Mouse (Mus musculus): Measurements from ENCODE around the gene St8sia2. TPM values are rescaled to one million over a fixed set of nuclear protein-coding genes. Genes with fewer than 3 reads are reported as not detected.
"Not testable (repeated sequence)": the region's sequence is repeated elsewhere in the genome, so short reads cannot be mapped to it uniquely, and the experiment has no call there.

St8sia2 gene
- polyA plus RNA-seq, 1 experiment from 2014 or later: 35.8 TPM

GRCm38 (mm10) chr7:74006775-74007371 is 6.6 kb downstream of the St8sia2 start:
- 6% methylated on average over 9 of the region's 9 CpGs for WGBS
- Histone ChIP-seq H3K27ac (ENCODE audit: low read depth, low read length) (peak overlapping the region; percentile 32; the same call in 1 of the 2 replicates), H3K4me1 (replicated peaks; ENCODE audit: control insufficient read depth, insufficient read depth, low read length) (peaks cover 13% of the 10 kb centered on the region), H3K27me3 (ENCODE audit: control insufficient read depth, insufficient read depth, low read length) (no peaks in the 10 kb centered on the region), H3K9me3 (ENCODE audit: control insufficient read depth, low read length) (no peaks in the 10 kb centered on the region), H3K36me3 (ENCODE audit: control insufficient read depth, insufficient read depth, low read length) (no peaks in the 10 kb centered on the region), H3K4me2 (ENCODE audit: low read depth, low read length, severe bottlenecking) (0 out of 2 replicates have a peak overlapping the region, but pooled peaks have one; percentile 12), H3K4me3 (ENCODE audit: low read depth, low read length) (no peak overlapping the region), H3K9ac (ENCODE audit: low read length) (peak overlapping the region; percentile 33; the same call in 1 of the 2 replicates)
- DNase-seq (ENCODE audit: low spot score) (no peak), ATAC-seq (replicated peaks; ENCODE audit: low FRiP score) (peak; percentile 51)

GRCm38 (mm10) chr7:74006364-74006763 is 7.1 kb downstream of the St8sia2 start:
- H3K36me3 ChIP-seq (ENCODE audit: control insufficient read depth, insufficient read depth, low read length): no peaks in the 10 kb centered on the region
- no peak overlapping the region for H3K4me2 ChIP-seq (ENCODE audit: low read depth, low read length, severe bottlenecking)
- no peak overlapping the region for H3K4me3 ChIP-seq (ENCODE audit: low read depth, low read length)
- 5% methylated on average over 1 of the region's 1 CpGs for WGBS
- peaks cover 10% of the 10 kb centered on the region for H3K4me1 ChIP-seq (replicated peaks; ENCODE audit: control insufficient read depth, insufficient read depth, low read length)
- DNase-seq (ENCODE audit: low spot score) (no peak), ATAC-seq (replicated peaks; ENCODE audit: low FRiP score) (no peak)
- H3K27ac ChIP-seq (ENCODE audit: low read depth, low read length): peak overlapping the region; percentile 32; the same call in 1 of the 2 replicates
- H3K9ac ChIP-seq (ENCODE audit: low read length): peak overlapping the region; percentile 33; the same call in 1 of the 2 replicates
- no peaks in the 10 kb centered on the region for H3K27me3 ChIP-seq (ENCODE audit: control insufficient read depth, insufficient read depth, low read length)
- no peaks in the 10 kb centered on the region for H3K9me3 ChIP-seq (ENCODE audit: control insufficient read depth, low read length)

- WGBS: 92% methylated on average over 12 of the region's 12 CpGs
- Histone ChIP-seq H3K27ac (ENCODE audit: low read depth, low read length) (no peak overlapping the region), H3K9me3 (ENCODE audit: control insufficient read depth, low read length) (no peaks in the 10 kb centered on the region), H3K36me3 (ENCODE audit: control insufficient read depth, insufficient read depth, low read length) (no peaks in the 10 kb centered on the region; the same call in 1 of the 2 replicates), H3K4me3 (ENCODE audit: low read depth, low read length) (no peak overlapping the region), H3K27me3 (ENCODE audit: control insufficient read depth, insufficient read depth, low read length) (no peaks in the 10 kb centered on the region), H3K4me1 (replicated peaks; ENCODE audit: control insufficient read depth, insufficient read depth, low read length) (no peaks in the 10 kb centered on the region), H3K9ac (ENCODE audit: low read length) (no peak overlapping the region), H3K4me2 (ENCODE audit: low read depth, low read length, severe bottlenecking) (no peak overlapping the region)
- DNase-seq (ENCODE audit: low spot score) (no peak), ATAC-seq (replicated peaks; ENCODE audit: low FRiP score) (no peak)
These were observed 12.6 kb downstream of the St8sia2 start for GRCm38 (mm10) chr7:74000743-74001510.

GRCm38 (mm10) chr7:73989366-73989765 is 24.1 kb downstream of the St8sia2 start:
- Histone ChIP-seq H3K9me3 (ENCODE audit: control insufficient read depth, low read length) (no peaks in the 10 kb centered on the region), H3K27me3 (ENCODE audit: control insufficient read depth, insufficient read depth, low read length) (no peaks in the 10 kb centered on the region), H3K4me1 (replicated peaks; ENCODE audit: control insufficient read depth, insufficient read depth, low read length) (no peaks in the 10 kb centered on the region), H3K36me3 (ENCODE audit: control insufficient read depth, insufficient read depth, low read length) (no peaks in the 10 kb centered on the region), H3K4me2 (ENCODE audit: low read depth, low read length, severe bottlenecking) (no peak overlapping the region), H3K27ac (ENCODE audit: low read depth, low read length) (no peak overlapping the region), H3K9ac (ENCODE audit: low read length) (no peak overlapping the region), H3K4me3 (ENCODE audit: low read depth, low read length) (no peak overlapping the region)
- DNase-seq (ENCODE audit: low spot score): no peak
- ATAC-seq (replicated peaks; ENCODE audit: low FRiP score): no peak
- WGBS: 93% methylated on average over 2 of the region's 2 CpGs

GRCm38 (mm10) chr7:73972157-73972556 is 41.3 kb downstream of the St8sia2 start:
- H3K36me3 ChIP-seq (ENCODE audit: control insufficient read depth, insufficient read depth, low read length); H3K27ac ChIP-seq (ENCODE audit: low read depth, low read length); H3K4me1 ChIP-seq (replicated peaks; ENCODE audit: control insufficient read depth, insufficient read depth, low read length); H3K9ac ChIP-seq (ENCODE audit: low read length); H3K4me3 ChIP-seq (ENCODE audit: low read depth, low read length); ATAC-seq (replicated peaks; ENCODE audit: low FRiP score); H3K4me2 ChIP-seq (ENCODE audit: low read depth, low read length, severe bottlenecking); H3K27me3 ChIP-seq (ENCODE audit: control insufficient read depth, insufficient read depth, low read length); DNase-seq (ENCODE audit: low spot score); H3K9me3 ChIP-seq (ENCODE audit: control insufficient read depth, low read length): not testable (repeated sequence)
- 83% methylated on average over 5 of the region's 5 CpGs for WGBS

- Histone ChIP-seq H3K27me3 (ENCODE audit: control insufficient read depth, insufficient read depth, low read length) (no peaks in the 10 kb centered on the region), H3K4me2 (ENCODE audit: low read depth, low read length, severe bottlenecking) (no peak overlapping the region), H3K4me1 (replicated peaks; ENCODE audit: control insufficient read depth, insufficient read depth, low read length) (no peaks in the 10 kb centered on the region), H3K27ac (ENCODE audit: low read depth, low read length) (no peak overlapping the region), H3K36me3 (ENCODE audit: control insufficient read depth, insufficient read depth, low read length) (no peaks in the 10 kb centered on the region; the same call in 1 of the 2 replicates), H3K4me3 (ENCODE audit: low read depth, low read length) (no peak overlapping the region), H3K9me3 (ENCODE audit: control insufficient read depth, low read length) (no peaks in the 10 kb centered on the region), H3K9ac (ENCODE audit: low read length) (no peak overlapping the region)
- WGBS: 86% methylated on average over 3 of the region's 3 CpGs
- ATAC-seq (replicated peaks; ENCODE audit: low FRiP score) (no peak), DNase-seq (ENCODE audit: low spot score) (no peak)
These were observed 48.3 kb downstream of the St8sia2 start for GRCm38 (mm10) chr7:73965164-73965563.

GRCm38 (mm10) chr7:73962431-73962830 is 51.1 kb downstream of the St8sia2 start:
- Histone ChIP-seq H3K4me2 (ENCODE audit: low read depth, low read length, severe bottlenecking) (no peak overlapping the region), H3K27ac (ENCODE audit: low read depth, low read length) (no peak overlapping the region), H3K4me3 (ENCODE audit: low read depth, low read length) (no peak overlapping the region), H3K36me3 (ENCODE audit: control insufficient read depth, insufficient read depth, low read length) (no peaks in the 10 kb centered on the region; the same call in 1 of the 2 replicates), H3K27me3 (ENCODE audit: control insufficient read depth, insufficient read depth, low read length) (no peaks in the 10 kb centered on the region), H3K9ac (ENCODE audit: low read length) (no peak overlapping the region), H3K9me3 (ENCODE audit: control insufficient read depth, low read length) (no peaks in the 10 kb centered on the region), H3K4me1 (replicated peaks; ENCODE audit: control insufficient read depth, insufficient read depth, low read length) (no peaks in the 10 kb centered on the region)
- DNase-seq (ENCODE audit: low spot score) (no peak), ATAC-seq (replicated peaks; ENCODE audit: low FRiP score) (no peak)
- 86% methylated on average over 5 of the region's 5 CpGs for WGBS

- ATAC-seq (replicated peaks; ENCODE audit: low FRiP score): no peak
- Histone ChIP-seq H3K4me1 (replicated peaks; ENCODE audit: control insufficient read depth, insufficient read depth, low read length) (no peaks in the 10 kb centered on the region), H3K4me2 (ENCODE audit: low read depth, low read length, severe bottlenecking) (no peak overlapping the region), H3K9me3 (ENCODE audit: control insufficient read depth, low read length) (no peaks in the 10 kb centered on the region), H3K4me3 (ENCODE audit: low read depth, low read length) (no peak overlapping the region), H3K27me3 (ENCODE audit: control insufficient read depth, insufficient read depth, low read length) (no peaks in the 10 kb centered on the region), H3K27ac (ENCODE audit: low read depth, low read length) (no peak overlapping the region), H3K36me3 (ENCODE audit: control insufficient read depth, insufficient read depth, low read length) (no peaks in the 10 kb centered on the region; the same call in 1 of the 2 replicates), H3K9ac (ENCODE audit: low read length) (no peak overlapping the region)
- 78% methylated on average over 5 of the region's 5 CpGs for WGBS
- no peak for DNase-seq (ENCODE audit: low spot score)
These were observed 59.0 kb downstream of the St8sia2 start for GRCm38 (mm10) chr7:73954441-73954840.

Data from forebrain, embryonic 11.5 days (tissue).